20 mouse cellular contexts compared by ENCODE assay signal in the genomic region with DNA sequence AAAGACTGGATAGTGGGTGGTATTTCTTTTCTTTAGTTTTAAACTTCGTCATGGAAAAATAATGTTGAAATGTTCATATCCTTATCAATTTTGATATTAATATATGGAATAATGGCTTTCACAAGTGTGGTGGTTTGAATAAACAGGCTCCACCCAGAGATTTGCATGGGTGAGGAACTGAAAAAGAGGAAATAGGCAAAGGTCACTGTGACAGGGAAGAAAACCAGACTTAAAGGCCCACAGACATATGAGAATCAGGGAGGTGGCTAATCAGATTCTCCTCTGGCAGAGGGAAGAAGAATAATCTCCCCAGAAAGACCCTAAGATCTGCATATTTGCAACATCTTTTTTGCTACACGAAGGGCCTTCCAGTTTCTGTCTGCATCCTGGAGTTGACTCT. TPM values are rescaled to one million over a fixed set of nuclear protein-coding genes. Genes with fewer than 3 reads are reported as not detected.
DNase-seq lines count a peak whose midpoint lies in the region; ATAC-seq and TF ChIP-seq lines count a peak whose summit lies in the region.
"Had no signal": no experiment of that assay in that cellular context is flagged by ENCODE, and none has a peak within 500 bp of the region (broad histone marks: within the 10 kb centered on the region; RNA-seq: fewer than 3 reads in every experiment).

No protein-coding gene starts in this region.

- no peak for ATAC-seq in lung, postnatal 0 days
- ATAC-seq in granulocyte monocyte progenitor cell, adult 5-6 weeks (replicated peaks; ENCODE audit: poor library complexity, severe bottlenecking) = peak; percentile 92
- peak; percentile 96 for ATAC-seq in monocyte, adult 5-6 weeks (replicated peaks; ENCODE audit: insufficient number of reproducible peaks, low FRiP score, low TSS enrichment, poor library complexity, severe bottlenecking)
- ATAC-seq: CD4-positive, CD25-positive, alpha-beta regulatory T cell, adult 4 months; forebrain, embryonic 15.5 days had no signal

- 68% methylated on average over 2 of the region's 2 CpGs for WGBS in lung, postnatal 0 days

- no peaks in the 10 kb centered on the region for H3K27me3 ChIP-seq in lung, postnatal 0 days (replicated peaks; ENCODE audit: insufficient read depth, low read length)
- no peaks in the 10 kb centered on the region for H3K27me3 ChIP-seq in CH12.LX (replicated peaks)
- H3K27me3 ChIP-seq: embryonic facial prominence, embryonic 12.5 days; forebrain, embryonic 15.5 days; heart, embryonic 12.5 days; hindbrain, embryonic 15.5 days had no signal

- H3K36me3 ChIP-seq in lung, postnatal 0 days (ENCODE audit: insufficient read depth, low read length) = no peaks in the 10 kb centered on the region
- H3K36me3 ChIP-seq in CH12.LX (replicated peaks in 1 of 2; ENCODE audit: control insufficient read depth in 1 of 2, insufficient read depth in 1 of 2, low read length in 1 of 2) = no peaks in the 10 kb centered on the region
- H3K36me3 ChIP-seq: embryonic facial prominence, embryonic 12.5 days; forebrain, embryonic 15.5 days; heart, embryonic 12.5 days; hindbrain, embryonic 10.5 days; hindbrain, embryonic 15.5 days had no signal

- H3K9ac ChIP-seq in lung, postnatal 0 days (replicated peaks; ENCODE audit: low read depth) = no peak overlapping the region
- no peak overlapping the region for H3K9ac ChIP-seq in CH12.LX (ENCODE audit: insufficient read depth, low read depth)
- H3K9ac ChIP-seq: embryonic facial prominence, embryonic 12.5 days; forebrain, embryonic 15.5 days; heart, embryonic 12.5 days; hindbrain, embryonic 15.5 days had no signal

- no peaks in the 10 kb centered on the region for H3K9me3 ChIP-seq in lung, postnatal 0 days (ENCODE audit: low read length)
- H3K9me3 ChIP-seq in CH12.LX (replicated peaks; ENCODE audit: low read length) = no peaks in the 10 kb centered on the region
- H3K9me3 ChIP-seq: embryonic facial prominence, embryonic 12.5 days; forebrain, embryonic 15.5 days; heart, embryonic 12.5 days; hindbrain, embryonic 10.5 days; hindbrain, embryonic 15.5 days had no signal

- TF ChIP-seq POLR2A in CH12.LX (IDR thresholded peaks at IDR 0.05; ENCODE audit: low read depth, low read length) = no peak

- no peak for TF ChIP-seq EP300 in lung, postnatal 0 days (IDR thresholded peaks at IDR 0.05)
- peak; percentile 47; the same call in 1 of the 2 replicates for TF ChIP-seq EP300 in CH12.LX (IDR thresholded peaks at IDR 0.05; ENCODE audit: low read length)

- peak; percentile 16 for DNase-seq in lung, postnatal 25 days (ENCODE audit: low spot score)
- no peak for DNase-seq in lung, postnatal 0 days (ENCODE audit: low spot score)
- DNase-seq in CH12.LX (ENCODE audit: extremely low read depth) = peak; percentile 63
- no peak for DNase-seq in c-Kit-positive CD71-positive TER-119-positive erythroid progenitor cells, embryonic 14.5 days (ENCODE audit: low spot score)
- DNase-seq in adrenal gland, postnatal 25 days = no peak
- DNase-seq: adrenal gland, adult 2 months; adrenal gland, postnatal 36 days; B cell, adult 2 months; cerebellum, adult 11 months; cerebellum, adult 8-10 months; cerebellum, postnatal 14 days; gastrocnemius, postnatal 14 days had no signal

- no peak for TF ChIP-seq RAD21 in CH12.LX (IDR thresholded peaks at IDR 0.05; ENCODE audit: low read depth, low read length)

- no peaks in the 10 kb centered on the region for H3K4me1 ChIP-seq in lung, postnatal 0 days (ENCODE audit: insufficient read depth, low read depth, low read length)
- H3K4me1 ChIP-seq in CH12.LX (ENCODE audit: control insufficient read depth in 1 of 2, insufficient read depth in 2 of 2) = peaks cover 0 to 18% of the 10 kb centered on the region in 2 experiments; a peak in 2 of 4 replicates
- H3K4me1 ChIP-seq: embryonic facial prominence, embryonic 12.5 days; forebrain, embryonic 15.5 days; hindbrain, embryonic 10.5 days; hindbrain, embryonic 15.5 days had no signal

- no peak overlapping the region for H3K4me2 ChIP-seq in lung, postnatal 0 days (replicated peaks; ENCODE audit: low read depth, low read length)
- H3K4me2 ChIP-seq in CH12.LX (ENCODE audit: insufficient read depth, low read depth, poor library complexity, severe bottlenecking) = no peak overlapping the region
- H3K4me2 ChIP-seq: embryonic facial prominence, embryonic 12.5 days; forebrain, embryonic 15.5 days; heart, embryonic 12.5 days; hindbrain, embryonic 15.5 days had no signal

- no peaks in the 10 kb centered on the region for H3K79me2 ChIP-seq in CH12.LX (replicated peaks; ENCODE audit: control insufficient read depth, extremely low read depth, insufficient read depth, poor library complexity, severe bottlenecking)

- TF ChIP-seq CTCF in lung, postnatal 0 days (IDR thresholded peaks at IDR 0.05) = no peak
- no peak for TF ChIP-seq CTCF in CH12.LX (conservative IDR thresholded peaks at IDR 0.05 in 1 of 2, IDR thresholded peaks at IDR 0.05 in 1 of 2; ENCODE audit: low read depth in 2 of 2, low read length in 2 of 2)

- no peak overlapping the region for H3K4me3 ChIP-seq in lung, postnatal 0 days (ENCODE audit: low read depth, low read length)
- H3K4me3 ChIP-seq in CH12.LX (replicated peaks in 1 of 3; ENCODE audit: low read depth in 2 of 3, low read length in 2 of 3, poor library complexity in 1 of 3) = no peak overlapping the region
- H3K4me3 ChIP-seq: embryonic facial prominence, embryonic 12.5 days; forebrain, embryonic 15.5 days; heart, embryonic 12.5 days; hindbrain, embryonic 10.5 days; hindbrain, embryonic 15.5 days had no signal

- in situ Hi-C loops in CH12.LX (cut with MboI; ENCODE audit: low pct_ligation_motif_present, low pct_unique_long_range_greater_than_20kb, low sequenced_read_pairs) = no loop called here

- H3K27ac ChIP-seq in lung, postnatal 0 days (ENCODE audit: low read length) = no peak overlapping the region
- H3K27ac ChIP-seq in CH12.LX (ENCODE audit: insufficient read depth, low read depth) = no peak overlapping the region
- H3K27ac ChIP-seq: embryonic facial prominence, embryonic 12.5 days; forebrain, embryonic 15.5 days; hindbrain, embryonic 10.5 days; hindbrain, embryonic 15.5 days had no signal

- dilution Hi-C loops in CH12.LX (cut with MboI; ENCODE audit: extremely low pct_ligation_motif_present, extremely low pct_unique_long_range_greater_than_20kb, low sequenced_read_pairs) = no loop called here

TF ChIP-seq in CH12.LX, 34 proteins besides CTCF, POLR2A, EP300 and RAD21:
- TF ChIP-seq ZMIZ1 (IDR thresholded peaks at IDR 0.05; ENCODE audit: low read depth, low read length) (no peak), RCOR1 (conservative IDR thresholded peaks at IDR 0.05; ENCODE audit: low read depth, low read length) (no peak), HCFC1 (IDR thresholded peaks at IDR 0.05; ENCODE audit: low read depth, low read length) (no peak), GABPA (IDR thresholded peaks at IDR 0.05; ENCODE audit: insufficient replicate concordance, low read depth, low read length) (no peak), UBTF (IDR thresholded peaks at IDR 0.05; ENCODE audit: low read depth, low read length) (no peak)

RNA-seq across cellular contexts. Expression of gene Eml6, which starts 39.6 kb away (rescaled TPM):
- 0.37 and 0.39 TPM in 2 replicates for polyA plus RNA-seq in lung, postnatal 0 days (2015; fragmentation: Nextera tagmentation; extraction: Ambion mirVana)
- total RNA-seq in CH12.LX (2012; rRNA removed) (3.0 and 3.1 TPM in 2 replicates), CH12.LX (2014; rRNA removed) (3.2 TPM in 2 replicates)
- 3.7 and 3.8 TPM in 2 replicates for polyA plus RNA-seq in CH12.LX (2012; ENCODE audit: insufficient read length, low read depth)
- total RNA-seq in granulocyte monocyte progenitor cell, adult 5-6 weeks (2014; fragmentation: Nextera tagmentation) = 2.6 and 6.8 TPM in 2 replicates
- 1.2 and 1.4 TPM in 2 replicates for total RNA-seq in granulocyte monocyte progenitor cell, adult 5-6 weeks (2017)
- total RNA-seq in monocyte, adult 5-6 weeks (2017) = 13.4 to 15.1 TPM (median 14.8 TPM) in 3 replicates
- 3.3 and 4.7 TPM in 2 replicates for total RNA-seq in adrenal gland, postnatal 25 days (2021)

Comparison
In these comparisons a context has a peak if more than half of its experiments do, and no peak if none do; other contexts are left out.
1. DNase-seq: peak in lung, postnatal 25 days (single experiment) and CH12.LX (single experiment); none in lung, postnatal 0 days (single experiment), c-Kit-positive CD71-positive TER-119-positive erythroid progenitor cells, embryonic 14.5 days (single experiment) and adrenal gland, postnatal 25 days (single experiment).